Mouse (Mus musculus): ENCODE results near the gene Mtfr1l. TPM values are rescaled to one million over a fixed set of nuclear protein-coding genes. Genes with fewer than 3 reads are reported as not detected.
A peak's percentile ranks its signal among the peaks of the same experiment; 100 is the strongest.

Gene Mtfr1l
- total and polyA plus RNA-seq, 3 experiments: 54.5 to 119 (median 55.6) TPM

- H3K27me3 ChIP-seq (ENCODE audit: insufficient read depth, low read length): no peaks in the 10 kb centered on the region
- H3K4me1 ChIP-seq (ENCODE audit: insufficient read depth, low read depth, low read length): peaks cover 44% of the 10 kb centered on the region
- DNase-seq (ENCODE audit: low spot score) (no peak), ATAC-seq (ENCODE audit: extremely low read depth, insufficient number of reproducible peaks, low FRiP score, poor library complexity, severe bottlenecking) (no peak)
- no peak overlapping the region for H3K4me3 ChIP-seq (ENCODE audit: low read depth, low read length)
- H3K36me3 ChIP-seq (replicated peaks): peaks cover 76% of the 10 kb centered on the region
- TF ChIP-seq GATA2 (IDR thresholded peaks at IDR 0.05; ENCODE audit: borderline replicate concordance, low read depth, low read length) (no peak), GATA1 (IDR thresholded peaks at IDR 0.05; ENCODE audit: borderline replicate concordance, low read length) (no peak), TAL1 (conservative IDR thresholded peaks at IDR 0.05; ENCODE audit: low read depth, low read length) (no peak), CTCF (IDR thresholded peaks at IDR 0.05; ENCODE audit: low read depth, low read length) (no peak), POLR2AphosphoS5 (IDR thresholded peaks at IDR 0.05; ENCODE audit: insufficient replicate concordance, low read depth, low read length) (no peak)
- H3K9me3 ChIP-seq (replicated peaks): no peaks in the 10 kb centered on the region
Observed at GRCm38 (mm10) chr4:134516981-134517380, 18.2 kb downstream of the Mtfr1l start.

GRCm38 (mm10) chr4:134515614-134516013 lies 19.6 kb downstream of the Mtfr1l start:
- Histone ChIP-seq H3K4me3 (ENCODE audit: low read depth, low read length) (no peak overlapping the region), H3K9me3 (replicated peaks) (no peaks in the 10 kb centered on the region), H3K36me3 (replicated peaks) (peaks cover 65% of the 10 kb centered on the region), H3K4me1 (ENCODE audit: insufficient read depth, low read depth, low read length) (peaks cover 38% of the 10 kb centered on the region), H3K27me3 (ENCODE audit: insufficient read depth, low read length) (no peaks in the 10 kb centered on the region)
- ATAC-seq (ENCODE audit: extremely low read depth, insufficient number of reproducible peaks, low FRiP score, poor library complexity, severe bottlenecking): no peak
- TF ChIP-seq CTCF (IDR thresholded peaks at IDR 0.05; ENCODE audit: low read depth, low read length) (no peak), TAL1 (conservative IDR thresholded peaks at IDR 0.05; ENCODE audit: low read depth, low read length) (no peak), GATA2 (IDR thresholded peaks at IDR 0.05; ENCODE audit: borderline replicate concordance, low read depth, low read length) (no peak), GATA1 (IDR thresholded peaks at IDR 0.05; ENCODE audit: borderline replicate concordance, low read length) (no peak), POLR2AphosphoS5 (IDR thresholded peaks at IDR 0.05; ENCODE audit: insufficient replicate concordance, low read depth, low read length) (no peak)
- DNase-seq (ENCODE audit: low spot score): no peak

- no peaks in the 10 kb centered on the region for H3K9me3 ChIP-seq (replicated peaks)
- H3K27me3 ChIP-seq (ENCODE audit: insufficient read depth, low read length): no peaks in the 10 kb centered on the region
- no peak for TF ChIP-seq CTCF (IDR thresholded peaks at IDR 0.05; ENCODE audit: low read depth, low read length)
- TF ChIP-seq GATA2 (IDR thresholded peaks at IDR 0.05; ENCODE audit: borderline replicate concordance, low read depth, low read length): no peak
- no peak for TF ChIP-seq TAL1 (conservative IDR thresholded peaks at IDR 0.05; ENCODE audit: low read depth, low read length)
- TF ChIP-seq POLR2AphosphoS5 (IDR thresholded peaks at IDR 0.05; ENCODE audit: insufficient replicate concordance, low read depth, low read length): no peak
- TF ChIP-seq GATA1 (IDR thresholded peaks at IDR 0.05; ENCODE audit: borderline replicate concordance, low read length): no peak
- ATAC-seq (ENCODE audit: extremely low read depth, insufficient number of reproducible peaks, low FRiP score, poor library complexity, severe bottlenecking) (no peak), DNase-seq (ENCODE audit: low spot score) (no peak)
- H3K36me3 ChIP-seq (replicated peaks): peaks cover 54% of the 10 kb centered on the region
- H3K4me1 ChIP-seq (ENCODE audit: insufficient read depth, low read depth, low read length): peaks cover 41% of the 10 kb centered on the region
- H3K4me3 ChIP-seq (ENCODE audit: low read depth, low read length): no peak overlapping the region
Observed at GRCm38 (mm10) chr4:134514309-134514930, 20.8 kb downstream of the Mtfr1l start.

GRCm38 (mm10) chr4:134512798-134513197 lies 22.4 kb downstream of the Mtfr1l start:
- DNase-seq (ENCODE audit: low spot score) (no peak), ATAC-seq (ENCODE audit: extremely low read depth, insufficient number of reproducible peaks, low FRiP score, poor library complexity, severe bottlenecking) (no peak)
- no peaks in the 10 kb centered on the region for H3K27me3 ChIP-seq (ENCODE audit: insufficient read depth, low read length)
- peaks cover 48% of the 10 kb centered on the region for H3K4me1 ChIP-seq (ENCODE audit: insufficient read depth, low read depth, low read length)
- H3K9me3 ChIP-seq (replicated peaks): no peaks in the 10 kb centered on the region
- no peak for TF ChIP-seq CTCF (IDR thresholded peaks at IDR 0.05; ENCODE audit: low read depth, low read length)
- TF ChIP-seq TAL1 (conservative IDR thresholded peaks at IDR 0.05; ENCODE audit: low read depth, low read length): no peak
- TF ChIP-seq GATA2 (IDR thresholded peaks at IDR 0.05; ENCODE audit: borderline replicate concordance, low read depth, low read length): no peak
- no peak for TF ChIP-seq GATA1 (IDR thresholded peaks at IDR 0.05; ENCODE audit: borderline replicate concordance, low read length)
- TF ChIP-seq POLR2AphosphoS5 (IDR thresholded peaks at IDR 0.05; ENCODE audit: insufficient replicate concordance, low read depth, low read length): no peak
- peaks cover 49% of the 10 kb centered on the region for H3K36me3 ChIP-seq (replicated peaks)
- H3K4me3 ChIP-seq (ENCODE audit: low read depth, low read length): no peak overlapping the region

DNA sequence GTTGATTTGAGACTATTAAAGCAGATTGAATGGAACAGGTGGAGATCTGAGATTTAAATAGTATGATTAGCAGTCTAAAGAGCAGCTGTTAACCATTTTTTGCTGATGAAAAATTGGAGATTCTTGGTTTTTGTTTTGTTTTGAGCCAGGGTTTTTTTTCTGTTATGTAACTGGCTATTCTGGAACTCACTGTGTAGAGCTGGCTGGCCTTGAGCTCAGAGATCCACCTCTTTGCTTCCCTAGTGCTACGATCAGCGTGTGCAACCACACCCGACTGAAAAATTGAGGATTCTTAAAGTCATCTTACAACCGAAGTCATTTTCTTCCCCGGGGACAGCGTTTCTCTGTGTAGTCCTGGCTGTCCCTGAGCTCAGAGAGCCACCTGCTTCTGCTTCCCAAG lies 23.5 kb downstream of the Mtfr1l start:
- H3K4me1 ChIP-seq (ENCODE audit: insufficient read depth, low read depth, low read length): peaks cover 51% of the 10 kb centered on the region
- ATAC-seq (ENCODE audit: extremely low read depth, insufficient number of reproducible peaks, low FRiP score, poor library complexity, severe bottlenecking): no peak
- no peaks in the 10 kb centered on the region for H3K27me3 ChIP-seq (ENCODE audit: insufficient read depth, low read length)
- TF ChIP-seq GATA2 (IDR thresholded peaks at IDR 0.05; ENCODE audit: borderline replicate concordance, low read depth, low read length): no peak
- TF ChIP-seq POLR2AphosphoS5 (IDR thresholded peaks at IDR 0.05; ENCODE audit: insufficient replicate concordance, low read depth, low read length): no peak
- no peak for TF ChIP-seq TAL1 (conservative IDR thresholded peaks at IDR 0.05; ENCODE audit: low read depth, low read length)
- TF ChIP-seq GATA1 (IDR thresholded peaks at IDR 0.05; ENCODE audit: borderline replicate concordance, low read length): no peak
- TF ChIP-seq CTCF (IDR thresholded peaks at IDR 0.05; ENCODE audit: low read depth, low read length): no peak
- peak overlapping the region; percentile 82 for H3K4me3 ChIP-seq (ENCODE audit: low read depth, low read length)
- no peaks in the 10 kb centered on the region for H3K9me3 ChIP-seq (replicated peaks)
- H3K36me3 ChIP-seq (replicated peaks): peaks cover 49% of the 10 kb centered on the region
- DNase-seq (ENCODE audit: low spot score): no peak

- Histone ChIP-seq H3K4me3 (ENCODE audit: low read depth, low read length) (peak within 1 kb of the TSS; percentile 82), H3K4me1 (ENCODE audit: insufficient read depth, low read depth, low read length) (peaks cover 55% of the 10 kb centered on the region), H3K36me3 (replicated peaks) (peaks cover 46% of the 10 kb centered on the region), H3K27me3 (ENCODE audit: insufficient read depth, low read length) (no peaks in the 10 kb centered on the region), H3K9me3 (replicated peaks) (no peaks in the 10 kb centered on the region)
- ATAC-seq (ENCODE audit: extremely low read depth, insufficient number of reproducible peaks, low FRiP score, poor library complexity, severe bottlenecking) (no peak), DNase-seq (ENCODE audit: low spot score) (peak; percentile 77)
- TF ChIP-seq POLR2AphosphoS5 (IDR thresholded peaks at IDR 0.05; ENCODE audit: insufficient replicate concordance, low read depth, low read length) (no peak), CTCF (IDR thresholded peaks at IDR 0.05; ENCODE audit: low read depth, low read length) (no peak), GATA1 (IDR thresholded peaks at IDR 0.05; ENCODE audit: borderline replicate concordance, low read length) (no peak), TAL1 (conservative IDR thresholded peaks at IDR 0.05; ENCODE audit: low read depth, low read length) (no peak)
Observed at GRCm38 (mm10) chr4:134510845-134511411, 24.3 kb downstream of the Mtfr1l start, which contains the start of gene Aunip. Gene Aunip, plus strand, starts transcription at chr4:134510999.
